Mouse (Mus musculus) kidney, adult 2 months (tissue): ENCODE data around the gene Ago1. TPM values are rescaled to one million over a fixed set of nuclear protein-coding genes. Genes with fewer than 3 reads are reported as not detected.
A peak's percentile ranks its signal among the peaks of the same experiment; 100 is the strongest.

Source experiments
- DNase-seq: peaks from one replicate; pipeline ENCODE4 v3.0.0; 2021
- H3K27ac ChIP-seq: fragments of 200-500 bp; 2 replicates; pipeline ENCODE4 v1.5.1; 2012; ENCODE audit warnings: low read depth, low read length, control low read depth, inconsistent platforms; ENCODE audit not compliant: insufficient read depth
- H3K27me3 ChIP-seq: fragments of 200-500 bp; replicated peaks from 2 replicates; pipeline ENCODE4 v1.6.1; 2012; ENCODE audit warnings: mild to moderate bottlenecking, moderate library complexity, low read length, inconsistent platforms; ENCODE audit not compliant: control insufficient read depth, insufficient read depth
- H3K36me3 ChIP-seq: fragments of 200-500 bp; 2 replicates; pipeline ENCODE4 v1.6.1; 2012; ENCODE audit warnings: mild to moderate bottlenecking, moderate library complexity, low read length, inconsistent platforms; ENCODE audit not compliant: control insufficient read depth, insufficient read depth
- H3K4me1 ChIP-seq: fragments of 200-500 bp; 2 replicates; pipeline ENCODE4 v1.6.1; 2011; ENCODE audit warnings: low read length; ENCODE audit not compliant: control insufficient read depth, insufficient read depth
- H3K4me3 ChIP-seq: fragments of 200-500 bp; 2 replicates; pipeline ENCODE4 v1.5.1; 2011; ENCODE audit warnings: mild to moderate bottlenecking, low read depth, low read length, control low read depth; ENCODE audit not compliant: insufficient read depth
- CTCF ChIP-seq: fragments of 200-500 bp; conservative IDR thresholded peaks from 2 replicates; pipeline ENCODE4 v1.5.1; 2011; ENCODE audit warnings: low read depth, mild to moderate bottlenecking, control low read depth, low read length, moderate library complexity, mixed read lengths; ENCODE audit not compliant: insufficient read depth, insufficient read length
- POLR2A ChIP-seq: fragments of 200-500 bp; IDR thresholded peaks from one replicate; pipeline ENCODE4 v1.6.1; 2011; ENCODE audit warnings: low read depth, low read length, control low read depth
- WGBS: fragments of 180-500 bp; shearing (Covaris S2); methylation state at CpG from one replicate; pipeline ENCODE4 v1.1.7; 2018; 5-methylcytosine and 5-hydroxymethylcytosine counted together
- polyA plus RNA-seq: library from polyadenylated mRNA; depleted of rRNA; stranded (reverse); fragments of >200 nt; gene quantifications from 2 replicates; pipeline ENCODE4 v1.2.3, GENCODE M21; 2012; rRNA removed

Ago1 gene
- 18.0 and 21.4 TPM in 2 replicates for polyA plus RNA-seq

GRCm38 (mm10) chr4:126468285-126468901 lies at the start of gene Ago1:
TSS of gene Ago1 (minus strand) at chr4:126468583.
- peak; percentile 96 for DNase-seq
- Histone ChIP-seq H3K27ac (peak within 1 kb of the TSS; percentile 52; the same call in 1 of the 2 replicates), H3K4me3 (peak within 1 kb of the TSS; percentile 96), H3K36me3 (no peaks in the 10 kb centered on the region), H3K27me3 (no peaks in the 10 kb centered on the region), H3K4me1 (no peaks in the 10 kb centered on the region)
- WGBS, result 0% methylated on average over 55 of the region's 55 CpGs
- peak; percentile 83 for TF ChIP-seq CTCF
- no peak for TF ChIP-seq POLR2A

- H3K4me3 ChIP-seq, result no peak overlapping the region
- WGBS, result 88% methylated on average over 6 of the region's 6 CpGs
- no peak for TF ChIP-seq CTCF
- no peak for TF ChIP-seq POLR2A
- no peak overlapping the region for H3K27ac ChIP-seq
- no peaks in the 10 kb centered on the region; the same call in 1 of the 2 replicates for H3K36me3 ChIP-seq
- no peaks in the 10 kb centered on the region for H3K4me1 ChIP-seq
- no peaks in the 10 kb centered on the region for H3K27me3 ChIP-seq
- DNase-seq, result no peak
Observed at GRCm38 (mm10) chr4:126512308-126513066, 44.1 kb upstream of the Ago1 start.

GRCm38 (mm10) chr4:126511013-126511412 lies 42.6 kb upstream of the Ago1 start:
- WGBS, result 94% methylated on average over 5 of the region's 5 CpGs
- H3K4me1 ChIP-seq, result no peaks in the 10 kb centered on the region
- H3K36me3 ChIP-seq, result no peaks in the 10 kb centered on the region; the same call in none of the 2 replicates
- no peak overlapping the region for H3K27ac ChIP-seq
- no peak for TF ChIP-seq POLR2A
- TF ChIP-seq CTCF, result no peak
- no peaks in the 10 kb centered on the region for H3K27me3 ChIP-seq
- no peak for DNase-seq
- no peak overlapping the region for H3K4me3 ChIP-seq

GRCm38 (mm10) chr4:126509072-126509471 lies 40.7 kb upstream of the Ago1 start:
- H3K27ac ChIP-seq, result no peak overlapping the region
- no peaks in the 10 kb centered on the region for H3K4me1 ChIP-seq
- no peak overlapping the region for H3K4me3 ChIP-seq
- WGBS, result 98% methylated on average over 2 of the region's 2 CpGs
- no peaks in the 10 kb centered on the region for H3K27me3 ChIP-seq
- TF ChIP-seq POLR2A (no peak), CTCF (no peak)
- no peak for DNase-seq
- no peaks in the 10 kb centered on the region; the same call in none of the 2 replicates for H3K36me3 ChIP-seq

GRCm38 (mm10) chr4:126508110-126508899 lies 39.9 kb upstream of the Ago1 start:
- no peaks in the 10 kb centered on the region; the same call in none of the 2 replicates for H3K36me3 ChIP-seq
- peak; percentile 18 for DNase-seq
- TF ChIP-seq POLR2A (no peak), CTCF (no peak)
- 64% methylated on average over 14 of the region's 14 CpGs for WGBS
- H3K4me1 ChIP-seq, result no peaks in the 10 kb centered on the region
- no peak overlapping the region for H3K27ac ChIP-seq
- H3K4me3 ChIP-seq, result no peak overlapping the region
- H3K27me3 ChIP-seq, result no peaks in the 10 kb centered on the region

- Histone ChIP-seq H3K27ac (no peak overlapping the region), H3K4me3 (no peak overlapping the region), H3K27me3 (no peaks in the 10 kb centered on the region), H3K36me3 (no peaks in the 10 kb centered on the region; the same call in 1 of the 2 replicates), H3K4me1 (no peaks in the 10 kb centered on the region)
- no peak for TF ChIP-seq CTCF
- TF ChIP-seq POLR2A, result no peak
- 82% methylated on average over 8 of the region's 8 CpGs for WGBS
- no peak for DNase-seq
Observed at GRCm38 (mm10) chr4:126502977-126503309, 34.6 kb upstream of the Ago1 start.

GRCm38 (mm10) chr4:126502141-126502976 lies 34.0 kb upstream of the Ago1 start:
- 74% methylated on average over 6 of the region's 6 CpGs for WGBS

More at GRCm38 (mm10) chr4:126502141-126502976, 34.0 kb upstream of the Ago1 start:
- DNase-seq, result no peak
- Histone ChIP-seq H3K4me1 (no peaks in the 10 kb centered on the region), H3K36me3 (no peaks in the 10 kb centered on the region; the same call in 1 of the 2 replicates), H3K27ac (no peak overlapping the region), H3K4me3 (no peak overlapping the region), H3K27me3 (no peaks in the 10 kb centered on the region)
- TF ChIP-seq CTCF (no peak), POLR2A (no peak)
